Mouse (Mus musculus) adrenal gland, postnatal 4 days (tissue): ENCODE measurements at regions not wholly inside any gene's neighbourhood (a gene's known extent, or its start where the extent isn't known, plus 50 kb on each side); places are given as distances from the start of the nearest gene placed in this dataset.

Experiments
- DNase-seq, 2 experiments: peaks; one replicate each; pipeline ENCODE4 v3.0.0; 2021 to 2022; ENCODE audit warnings: low spot score in 2 of 2, mixed read lengths in 2 of 2

DNA sequence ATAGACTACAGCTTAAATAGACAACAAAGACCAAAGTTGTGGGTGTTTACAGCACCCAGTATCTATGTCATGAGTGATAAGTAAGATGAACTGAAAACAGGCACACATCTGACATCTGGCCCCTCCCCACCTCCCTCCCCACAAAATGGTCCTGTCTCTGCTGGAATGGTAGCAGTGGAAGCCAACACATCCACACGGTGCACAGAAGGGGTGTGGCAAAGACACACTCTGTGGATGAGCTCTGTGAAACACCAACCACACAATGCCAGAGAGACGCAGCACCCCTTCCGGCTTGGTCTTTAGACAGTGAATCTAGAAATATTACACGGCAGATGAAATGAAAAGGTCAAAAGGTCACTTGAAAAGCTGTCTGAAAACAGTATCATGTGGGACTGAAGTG is 85.6 kb downstream of the Fgf18 start:
- DNase-seq = no peak

DNA sequence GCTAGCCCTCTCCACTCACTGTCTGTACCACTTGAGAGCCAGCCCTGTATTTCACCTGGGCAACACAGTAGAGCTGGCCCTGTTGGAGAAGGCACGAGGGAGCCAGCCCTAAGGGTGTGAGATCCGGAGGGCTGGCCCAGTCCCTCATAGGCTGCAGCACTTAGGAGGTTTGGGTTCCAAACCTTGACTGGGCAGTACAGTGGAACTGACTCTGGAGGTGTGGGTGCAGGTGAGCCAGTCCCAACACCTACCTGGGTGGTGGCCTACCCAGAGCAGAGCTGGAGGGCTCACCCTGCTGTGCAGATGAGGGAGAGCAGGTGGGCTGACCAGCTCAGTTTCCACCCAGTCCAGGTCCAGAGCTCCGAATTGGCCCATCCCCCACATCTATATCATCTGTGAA is 86.8 kb downstream of the Fgf18 start:
- DNase-seq = no peak

DNA sequence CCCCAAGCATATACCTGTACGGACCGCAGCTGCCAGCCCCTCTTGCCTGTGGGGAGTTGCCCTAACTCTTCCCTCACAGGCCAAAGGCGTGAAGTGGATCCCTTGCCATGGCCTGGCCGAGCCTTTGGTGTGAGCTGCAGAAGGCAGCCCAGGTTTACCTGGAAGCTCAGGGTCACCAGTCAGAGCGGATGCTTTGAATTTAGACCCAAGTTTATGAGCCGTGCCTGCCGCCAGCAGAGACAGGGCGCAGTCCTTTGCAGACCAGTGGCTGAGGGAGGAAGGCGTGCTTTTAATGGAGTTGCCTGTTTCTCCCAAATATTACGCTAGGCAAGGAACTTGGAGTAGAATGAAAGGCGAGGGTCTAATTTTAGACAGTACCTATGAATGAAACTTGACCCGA is 97.0 kb downstream of the Fgf18 start:
- DNase-seq = no peak

DNA sequence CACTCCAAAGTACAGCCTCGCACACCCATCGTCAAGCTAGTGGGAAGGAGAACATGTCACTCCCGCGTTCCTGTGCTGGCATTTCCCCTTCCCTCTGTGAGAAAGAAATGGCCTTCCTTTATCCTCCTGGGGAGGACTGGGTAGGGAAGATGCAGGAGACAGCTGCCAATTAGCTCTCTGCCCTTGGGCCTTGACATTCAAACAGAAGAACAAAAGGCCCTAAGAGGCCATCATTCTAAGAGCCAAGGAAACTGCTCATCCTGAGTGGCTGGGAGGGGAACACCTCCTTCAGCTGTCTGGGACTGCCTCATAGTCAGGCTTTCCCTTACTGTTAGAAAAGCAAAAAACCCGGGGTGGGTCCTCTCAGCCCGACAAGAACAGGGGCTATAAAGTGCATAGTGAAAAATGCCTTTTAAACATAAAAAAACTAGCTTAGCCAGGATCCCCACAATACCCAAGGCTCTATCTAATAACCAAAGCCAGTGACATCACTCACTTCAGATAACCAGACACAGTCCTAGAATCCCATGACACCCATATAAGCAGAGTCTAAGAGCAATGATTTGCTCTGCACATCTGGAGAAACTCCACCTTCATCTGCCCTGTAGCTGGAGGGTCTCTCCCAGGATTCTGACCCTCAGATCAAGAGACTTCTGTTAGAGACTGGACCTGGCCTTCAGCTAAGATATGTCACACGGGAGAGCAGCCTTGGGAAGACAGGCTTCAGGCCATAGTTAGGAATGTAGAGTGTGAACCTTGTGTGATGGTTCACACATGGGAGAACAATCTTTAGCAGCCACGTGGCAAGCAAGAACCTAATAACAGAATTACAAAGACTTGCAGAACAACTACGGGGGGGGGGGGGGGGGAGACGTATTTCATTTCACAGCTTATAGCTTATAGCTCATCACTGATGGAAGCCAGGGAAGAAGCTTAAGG is 107.1 kb downstream of the Fgf18 start:
- no peak for DNase-seq

DNA sequence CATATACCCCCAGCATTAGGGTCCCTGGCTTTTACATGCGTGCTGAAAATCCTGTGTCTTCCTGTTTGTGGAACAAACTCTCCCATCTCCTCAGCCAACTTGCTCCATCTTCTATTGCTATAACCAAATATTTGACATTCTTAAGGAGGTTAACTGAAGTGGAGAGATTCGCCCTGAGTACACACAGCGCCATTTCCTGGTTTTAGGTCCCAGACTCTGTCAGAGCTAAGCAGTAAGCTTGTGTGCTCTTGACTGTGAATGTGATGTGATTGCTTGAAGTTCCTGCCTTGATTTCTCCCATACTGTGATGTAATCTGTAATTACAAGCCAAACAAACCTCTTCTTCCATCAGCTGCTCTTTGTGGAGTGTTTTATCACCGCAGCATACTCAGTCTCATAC is 110.8 kb downstream of the Fgf18 start:
- DNase-seq = no peak

DNA sequence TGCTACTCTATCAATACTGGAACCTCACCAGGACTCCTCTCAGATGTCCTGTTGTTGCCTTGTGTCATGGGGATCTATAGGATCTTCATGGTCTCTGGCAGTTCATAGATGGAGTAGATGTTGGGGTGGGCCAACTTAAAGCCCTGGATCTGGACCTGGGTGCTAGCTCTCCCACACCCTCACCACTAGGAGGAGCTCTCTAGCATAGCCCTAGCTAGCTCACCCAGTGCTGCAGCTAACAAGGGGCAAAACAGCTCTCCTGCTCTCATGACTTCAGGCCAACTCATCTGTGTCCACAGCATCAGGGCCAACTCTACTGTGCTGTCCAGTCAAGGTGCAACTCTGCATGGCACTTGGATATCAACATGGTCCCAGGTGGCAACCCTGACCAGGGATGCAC is 118.3 kb downstream of the Fgf18 start:
- no peak for DNase-seq

DNA sequence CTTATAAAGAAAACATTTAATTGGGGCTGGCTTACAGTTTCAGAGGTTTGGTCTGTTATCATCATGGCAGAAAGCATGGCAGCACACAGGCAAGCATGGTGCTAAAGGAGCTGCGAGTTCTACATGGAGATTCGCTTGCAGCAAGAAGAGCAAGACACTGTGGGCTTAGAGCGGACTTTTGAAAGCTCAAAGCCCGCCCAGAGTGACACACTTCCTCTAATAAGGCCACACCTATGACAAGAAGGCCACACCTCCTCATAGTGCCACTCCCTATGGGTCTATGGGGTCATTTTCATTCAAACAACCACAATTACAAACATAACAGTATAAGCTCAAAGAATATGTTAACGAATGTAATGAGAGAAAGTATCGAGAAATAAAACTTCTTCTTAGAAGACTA is 120.1 kb downstream of the Fgf18 start:
- no peak for DNase-seq

DNA sequence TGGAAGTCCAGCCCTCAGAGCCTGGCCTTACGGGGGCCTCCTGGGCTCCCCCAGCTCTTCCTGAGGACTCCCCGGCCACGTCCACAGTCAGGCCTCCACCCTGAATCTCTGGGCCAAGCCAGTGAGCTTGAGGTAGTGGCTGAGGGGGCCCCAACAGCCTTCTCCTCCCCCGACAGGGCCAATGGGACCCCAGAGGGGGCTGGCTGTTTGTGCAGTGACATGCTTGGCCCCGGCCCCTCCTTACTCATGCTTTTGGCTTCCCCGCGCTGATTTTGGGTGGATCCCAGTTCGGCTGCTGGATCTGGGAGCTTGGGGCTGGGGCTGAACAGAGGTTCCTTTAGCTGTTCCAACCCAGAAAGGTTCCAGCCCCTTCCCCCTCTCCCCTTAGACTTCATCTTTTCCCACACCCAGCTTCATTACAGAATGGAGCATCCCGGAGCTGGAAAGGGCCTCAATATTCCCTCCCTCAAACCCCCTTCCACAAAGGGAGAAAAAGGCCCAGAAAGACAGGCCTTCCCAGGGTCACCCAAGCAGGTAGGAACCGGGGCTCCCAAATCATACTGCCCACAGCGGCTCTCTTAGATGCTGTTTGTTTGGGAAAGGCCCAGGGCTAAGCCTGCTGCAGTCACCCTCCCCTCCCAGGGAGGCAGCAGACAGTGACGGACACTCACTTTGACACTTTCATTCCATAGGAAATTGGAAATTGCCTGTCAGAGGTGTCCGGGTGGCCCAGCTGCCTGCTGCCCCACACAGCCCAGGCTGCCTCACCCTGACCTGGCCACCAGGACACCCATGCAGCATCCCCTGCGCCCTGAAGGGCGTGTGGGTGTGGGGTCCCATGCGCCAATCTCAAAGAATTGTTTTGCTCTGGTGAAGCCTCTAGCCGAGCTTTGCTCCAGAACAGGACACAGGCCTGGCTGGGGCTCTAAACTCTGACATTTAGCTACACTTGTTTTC is 133.7 kb downstream of the Fgf18 start:
- DNase-seq = no peak

DNA sequence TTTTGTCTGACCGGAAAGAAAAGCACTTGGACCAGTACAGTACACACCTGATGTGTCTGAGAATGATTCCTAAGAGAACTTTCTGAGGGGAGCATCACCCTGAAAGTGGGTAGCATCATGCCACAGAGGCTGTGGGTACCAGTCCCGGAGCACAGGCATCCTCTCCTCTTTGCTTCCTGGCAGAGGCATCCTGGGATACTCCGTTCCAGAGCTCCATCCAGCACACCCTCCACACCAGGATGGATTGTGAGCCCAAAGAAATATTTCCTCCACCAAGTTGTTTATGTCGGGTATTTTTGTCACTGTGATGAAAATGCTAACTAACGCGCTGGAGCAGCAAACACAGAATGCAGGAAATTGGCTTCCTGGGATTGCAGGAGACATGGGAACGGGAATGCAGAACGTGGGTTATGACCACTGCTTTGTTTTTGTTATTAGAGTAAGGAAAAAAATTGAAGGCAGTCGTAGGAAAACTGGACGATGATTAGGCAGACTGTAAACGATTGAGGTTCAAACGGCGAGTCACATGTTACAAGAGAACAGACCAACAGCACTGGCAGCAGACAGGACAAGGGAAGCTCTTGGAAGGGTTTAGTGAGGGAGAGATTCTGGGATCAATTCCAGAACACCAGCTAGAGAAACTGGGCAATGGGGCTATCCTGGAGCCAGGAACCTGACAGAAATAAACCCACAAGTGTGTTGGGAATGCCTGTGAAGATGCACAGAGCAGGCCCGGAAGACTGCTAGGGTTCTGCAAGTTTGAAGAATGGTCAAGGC is 134.6 kb downstream of the Fgf18 start:
- DNase-seq = no peak

DNA sequence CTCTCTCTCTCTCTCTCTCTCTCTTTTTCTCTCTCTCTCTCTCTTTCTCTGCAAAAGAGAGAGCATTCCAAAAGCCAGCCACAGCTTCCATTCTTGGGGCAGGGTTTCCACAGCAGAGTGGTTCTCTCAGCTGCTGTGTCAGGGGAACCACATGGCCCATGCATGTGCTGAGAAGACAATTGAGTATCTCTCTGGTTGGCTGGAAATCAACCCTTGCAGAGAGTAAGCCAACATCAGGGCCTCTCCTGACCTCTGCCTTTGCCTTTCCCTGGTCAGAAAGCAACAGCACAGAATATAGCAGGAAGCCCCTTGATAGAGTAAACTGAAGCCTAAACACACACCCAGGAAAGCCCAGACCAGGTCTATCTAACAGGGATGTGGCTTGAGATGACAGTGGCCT is 138.6 kb downstream of the Fgf18 start:
- DNase-seq = no peak

DNA sequence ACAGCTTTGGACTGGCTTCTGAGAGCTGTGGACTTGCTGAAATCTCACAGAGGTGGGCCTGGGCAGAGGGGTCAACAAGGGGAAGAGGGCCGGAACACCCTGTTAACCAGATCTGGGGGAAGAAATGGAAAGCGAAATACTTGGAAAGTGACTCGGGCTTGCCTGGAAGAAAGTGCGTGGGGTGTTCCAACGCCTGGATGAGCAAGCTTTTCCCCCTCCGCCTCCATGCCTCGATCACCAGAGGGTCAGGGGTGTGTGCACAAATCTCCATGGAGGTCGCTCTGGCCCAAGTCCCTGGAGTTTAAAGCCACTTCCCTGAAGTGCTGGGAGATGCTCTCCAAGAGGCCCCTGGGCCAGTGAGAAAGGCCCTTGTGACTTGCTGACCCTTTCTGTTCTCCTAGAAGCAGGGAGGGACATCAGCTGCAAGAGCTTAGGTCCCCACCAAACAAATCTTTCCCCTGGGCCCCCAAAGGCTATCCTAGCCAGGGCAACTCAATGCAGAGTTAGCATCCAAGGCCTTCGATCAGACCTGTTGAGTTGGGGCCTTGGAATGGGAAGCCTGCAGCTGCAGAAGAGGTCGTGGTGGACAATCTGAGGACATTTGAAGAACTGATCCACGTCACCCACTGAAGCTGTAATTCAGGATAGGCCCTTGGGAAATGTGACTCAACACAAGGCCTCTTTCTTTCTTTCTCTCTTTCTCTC is 139.2 kb downstream of the Fgf18 start:
- DNase-seq = no peak

DNA sequence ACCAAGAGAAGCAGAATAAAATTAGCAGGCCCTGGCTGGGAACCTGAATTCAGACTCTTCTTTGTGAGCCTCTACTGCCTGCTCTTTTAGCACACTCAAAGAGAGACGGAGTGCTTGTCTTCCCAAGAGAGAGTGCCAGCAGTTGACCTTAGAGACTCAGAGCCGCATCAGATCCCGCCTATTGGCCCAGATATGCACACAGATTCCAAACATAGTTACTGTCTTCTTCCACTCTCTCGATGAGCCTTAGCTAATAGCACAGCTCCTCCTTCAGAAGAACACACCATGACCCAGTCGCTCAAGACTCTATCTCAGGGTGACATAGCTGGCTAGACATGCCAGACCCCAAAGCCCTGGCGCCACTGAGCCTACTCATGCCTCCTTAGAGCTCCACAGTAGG is 139.8 kb downstream of the Fgf18 start:
- DNase-seq = no peak

DNA sequence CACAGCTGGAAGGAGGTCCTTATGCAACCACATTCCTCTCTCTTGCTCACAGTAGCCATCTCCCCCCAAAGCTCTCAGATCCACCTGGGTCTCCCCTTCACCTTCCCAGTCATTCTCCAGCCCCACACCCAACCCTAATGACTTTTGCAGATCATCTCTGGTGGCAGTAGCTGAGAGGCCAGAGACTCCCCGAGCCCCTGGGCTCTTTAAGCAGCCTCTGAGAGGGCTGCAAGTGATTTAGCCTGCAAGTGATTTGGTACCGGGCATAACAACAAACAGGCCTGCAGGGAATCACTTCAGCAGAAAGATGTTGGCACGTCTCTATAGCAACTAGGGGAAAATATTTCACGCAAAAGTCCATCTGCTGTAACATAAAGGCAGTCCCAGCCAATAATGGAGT is 142.0 kb downstream of the Fgf18 start:
- DNase-seq = no peak

DNA sequence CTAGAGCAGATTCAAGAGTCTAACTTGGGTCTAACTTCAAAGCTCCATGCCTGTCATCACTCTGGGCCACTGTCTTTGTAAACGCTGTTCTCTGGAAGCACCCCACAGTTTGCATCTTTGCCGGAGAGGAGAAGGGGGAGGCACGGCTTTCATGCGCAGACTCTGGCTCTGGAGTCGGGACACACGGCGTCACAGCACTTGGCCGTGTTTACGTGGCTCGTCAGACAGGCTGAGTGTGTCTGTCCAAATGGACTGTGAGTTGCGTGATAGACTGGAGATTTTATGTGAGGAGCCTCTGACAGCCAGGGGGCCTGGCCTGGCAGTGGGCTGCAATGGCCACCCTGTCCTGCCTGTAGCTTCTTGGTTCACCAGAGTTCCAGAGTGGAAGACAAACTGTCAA is 142.6 kb downstream of the Fgf18 start:
- DNase-seq = no peak

DNA sequence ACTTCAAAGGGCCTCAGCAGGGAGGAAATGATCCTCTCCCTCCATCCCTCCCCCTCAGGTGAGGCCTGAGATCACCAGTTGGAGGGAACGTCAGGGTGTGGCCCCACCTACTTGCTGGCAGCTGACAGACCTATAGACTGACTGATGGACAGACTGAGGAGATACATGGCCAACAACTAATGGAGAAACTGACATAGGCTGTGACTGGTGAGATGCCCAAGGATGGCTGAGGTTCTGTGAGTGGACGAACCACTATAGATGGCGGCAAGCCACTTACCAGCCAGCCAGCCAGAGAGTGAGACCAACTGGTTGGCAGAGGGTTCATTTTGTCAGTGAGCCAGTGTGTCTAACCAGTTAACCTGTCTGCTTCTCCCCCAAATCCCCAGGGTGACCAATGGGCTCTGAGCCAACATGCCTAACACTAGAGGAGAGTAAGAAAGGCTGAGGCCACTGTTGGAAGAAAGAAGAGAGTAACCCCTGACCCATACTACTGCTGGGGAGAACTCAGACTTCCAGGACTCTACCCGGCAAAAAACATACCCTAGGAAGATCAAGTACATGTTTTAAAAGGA is 147.4 kb downstream of the Fgf18 start:
- no peak for DNase-seq

DNA sequence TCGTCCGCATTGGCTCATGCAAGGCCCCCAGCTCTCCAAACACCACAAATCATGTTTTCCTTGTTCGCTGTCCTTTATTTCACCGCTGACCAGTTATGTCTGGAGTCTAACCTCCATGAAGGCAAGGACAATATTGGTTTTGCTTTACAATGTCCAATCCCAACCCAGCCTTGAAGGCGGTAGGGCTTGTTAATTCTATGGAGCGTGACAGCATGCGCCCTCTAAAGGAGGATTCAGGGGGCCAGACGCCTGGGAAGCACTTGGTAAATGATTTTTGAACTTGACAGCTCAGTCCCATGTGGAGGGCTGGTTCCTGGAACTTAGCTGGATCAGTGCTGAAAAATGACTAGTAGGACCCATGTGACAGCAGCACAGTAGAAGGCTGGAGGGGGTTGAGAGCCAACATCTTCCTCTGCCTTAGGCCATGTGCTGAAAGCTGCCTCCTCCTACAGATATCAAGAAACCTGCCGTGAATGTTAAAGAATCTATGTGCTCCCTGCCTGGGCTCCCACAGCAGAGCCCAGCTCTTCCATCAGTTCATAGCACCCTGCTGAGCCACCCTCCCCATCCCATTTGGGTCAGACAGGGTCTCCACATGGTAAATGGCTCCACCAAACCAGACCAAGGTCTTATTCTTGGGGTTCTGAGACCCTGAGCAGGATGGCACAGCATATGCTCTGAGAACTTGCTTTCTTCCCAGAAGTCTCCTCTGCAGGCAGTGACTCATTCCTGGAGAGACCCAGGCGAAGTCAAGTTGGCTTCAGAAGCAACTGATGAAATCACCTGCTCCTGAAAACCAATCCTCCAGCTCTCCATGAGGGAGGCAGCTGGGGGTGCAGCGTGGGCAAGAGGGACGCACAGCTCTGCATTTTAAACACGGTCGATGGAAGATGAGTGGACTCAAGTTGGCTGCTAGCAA is 148.3 kb downstream of the Fgf18 start:
- no peak for DNase-seq

DNA sequence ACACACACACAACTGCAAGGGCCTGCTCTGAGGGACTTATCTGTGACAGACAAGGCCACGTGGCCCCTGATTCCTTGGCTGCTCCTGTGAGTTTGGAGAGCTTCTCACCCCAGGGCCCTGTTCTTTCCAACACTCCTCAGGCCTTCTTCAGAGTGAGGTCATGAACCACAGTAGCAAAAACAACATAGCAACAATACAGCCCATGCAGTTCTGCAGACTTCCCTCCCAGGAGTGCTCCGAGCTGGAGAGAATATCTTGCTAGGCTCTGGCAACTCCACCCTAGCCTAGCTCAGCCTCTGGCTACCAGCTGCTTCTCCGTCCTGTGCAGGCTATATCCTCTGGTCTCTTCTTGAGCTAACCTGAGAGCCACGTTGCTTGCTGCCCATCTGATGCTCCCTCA is 152.8 kb downstream of the Fgf18 start:
- no peak for DNase-seq

DNA sequence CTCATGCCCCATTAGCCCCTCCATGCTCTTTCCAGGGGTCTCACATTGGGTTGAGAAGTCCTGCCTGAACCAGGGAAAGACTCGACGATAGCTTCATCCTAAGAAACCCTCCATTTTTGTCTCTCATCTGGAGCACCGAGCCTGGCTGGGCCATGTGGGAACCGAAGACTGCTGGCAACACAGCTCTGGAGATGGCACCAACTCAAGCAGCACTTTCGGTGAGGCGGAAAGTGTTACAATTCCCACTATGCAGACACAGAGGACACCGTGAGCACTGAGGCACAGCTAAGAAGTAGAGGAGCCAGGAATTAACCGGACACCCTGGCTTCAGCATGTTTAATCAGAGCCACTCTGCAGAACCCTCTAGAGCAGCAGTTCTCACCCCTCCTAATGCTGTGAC is 153.8 kb downstream of the Fgf18 start:
- no peak for DNase-seq

DNA sequence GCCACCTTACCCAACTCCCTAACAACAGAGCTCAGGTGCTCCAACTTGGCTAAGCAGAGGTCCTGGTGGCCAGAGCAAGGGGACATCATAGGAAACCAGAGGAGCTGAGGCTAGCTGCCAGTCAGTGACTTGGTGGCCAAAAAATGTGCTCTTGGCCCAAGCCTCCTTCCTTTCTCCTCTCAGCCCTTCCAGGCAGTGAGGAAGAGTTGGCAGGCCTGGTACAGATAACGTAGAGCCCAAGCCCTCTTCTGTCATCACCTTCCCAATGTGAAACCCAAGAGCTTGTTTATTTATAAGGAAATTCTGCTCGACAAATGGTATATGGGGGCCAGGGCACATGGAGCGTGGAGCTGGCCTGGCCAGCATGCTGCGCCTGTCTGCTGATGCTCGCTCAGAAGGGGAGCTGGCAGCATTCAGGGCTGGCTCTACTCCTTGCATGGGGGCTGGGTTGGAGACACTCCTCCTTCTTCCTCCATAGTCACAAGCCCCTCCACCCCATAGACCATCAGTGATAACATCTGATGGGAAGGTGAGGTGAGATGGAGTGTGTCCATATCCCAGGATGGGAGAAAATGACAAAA is 156.1 kb downstream of the Fgf18 start:
- no peak for DNase-seq
